12 mouse cellular contexts compared by ENCODE assay signal in genomic region chr8:85339871-85340573, GRCm38 (mm10). TPM values are rescaled to one million over a fixed set of nuclear protein-coding genes. Genes with fewer than 3 reads are reported as not detected.
DNase-seq lines count a peak whose midpoint lies in the region; ATAC-seq lines count a peak whose summit lies in the region.
"Had no signal": no experiment of that assay in that cellular context is flagged by ENCODE, and none has a peak within 500 bp of the region (broad histone marks: within the 10 kb centered on the region; RNA-seq: fewer than 3 reads in every experiment).

No protein-coding gene starts in this region.

- no peak overlapping the region for H3K4me2 ChIP-seq in kidney, embryonic 15.5 days
- no peak overlapping the region for H3K4me2 ChIP-seq in midbrain, embryonic 14.5 days (ENCODE audit: low read length)
- H3K4me2 ChIP-seq: embryonic facial prominence, embryonic 12.5 days; liver, embryonic 12.5 days had no signal

- 43% methylated on average over 5 of the region's 5 CpGs for WGBS in kidney, embryonic 15.5 days
- 61% methylated on average over 5 of the region's 5 CpGs for WGBS in midbrain, embryonic 14.5 days

- H3K36me3 ChIP-seq in kidney, embryonic 15.5 days = no peaks in the 10 kb centered on the region
- H3K36me3 ChIP-seq in midbrain, embryonic 14.5 days (ENCODE audit: control insufficient read depth, insufficient read depth, low read length) = no peaks in the 10 kb centered on the region
- H3K36me3 ChIP-seq: embryonic facial prominence, embryonic 12.5 days had no signal

- no peak overlapping the region for H3K9ac ChIP-seq in kidney, embryonic 15.5 days
- H3K9ac ChIP-seq in midbrain, embryonic 14.5 days (replicated peaks; ENCODE audit: low read length) = no peak overlapping the region
- H3K9ac ChIP-seq: embryonic facial prominence, embryonic 12.5 days; liver, embryonic 12.5 days had no signal

- H3K4me3 ChIP-seq in kidney, embryonic 15.5 days (replicated peaks) = no peak overlapping the region
- H3K4me3 ChIP-seq in midbrain, embryonic 14.5 days (replicated peaks; ENCODE audit: low read depth, low read length) = no peak overlapping the region
- H3K4me3 ChIP-seq: embryonic facial prominence, embryonic 12.5 days; liver, embryonic 12.5 days had no signal

- no peaks in the 10 kb centered on the region for H3K9me3 ChIP-seq in kidney, embryonic 15.5 days (replicated peaks)
- H3K9me3 ChIP-seq in midbrain, embryonic 14.5 days (ENCODE audit: control insufficient read depth, low read length) = no peaks in the 10 kb centered on the region
- H3K9me3 ChIP-seq: embryonic facial prominence, embryonic 12.5 days; liver, embryonic 12.5 days had no signal

- peak; percentile 82 for ATAC-seq in kidney, embryonic 15.5 days (replicated peaks; ENCODE audit: low FRiP score)
- ATAC-seq in midbrain, embryonic 14.5 days (ENCODE audit: low FRiP score, low TSS enrichment) = no peak
- ATAC-seq: liver, embryonic 12.5 days had no signal

- H3K27me3 ChIP-seq in kidney, embryonic 15.5 days = no peaks in the 10 kb centered on the region
- H3K27me3 ChIP-seq in midbrain, embryonic 14.5 days (ENCODE audit: control insufficient read depth, insufficient read depth, low read length) = no peaks in the 10 kb centered on the region
- H3K27me3 ChIP-seq: embryonic facial prominence, embryonic 12.5 days; liver, embryonic 12.5 days had no signal

- peak; percentile 34 to 51 for DNase-seq in cerebellum, postnatal 14 days
- no peak for DNase-seq in cerebellum, adult 9-11 months
- DNase-seq in kidney, adult 18-20 months = no peak
- DNase-seq in embryo, embryonic 11 days = peak; percentile 26
- peak; percentile 27 for DNase-seq in midbrain, embryonic 14.5 days
- DNase-seq in adrenal gland, adult 18-20 months (ENCODE audit: low spot score in 2 of 2) = no peak
- no peak for DNase-seq in ovary, postnatal 36 days (ENCODE audit: low spot score)
- DNase-seq: heart, adult 18-20 months; lung, postnatal 4 days had no signal

- peak overlapping the region; percentile 48; the same call in 1 of the 2 replicates for H3K27ac ChIP-seq in kidney, embryonic 15.5 days
- no peak overlapping the region for H3K27ac ChIP-seq in midbrain, embryonic 14.5 days (replicated peaks; ENCODE audit: low read depth, low read length)
- H3K27ac ChIP-seq: embryonic facial prominence, embryonic 12.5 days; liver, embryonic 12.5 days had no signal

- H3K4me1 ChIP-seq in kidney, embryonic 15.5 days = peaks cover 13% of the 10 kb centered on the region
- no peaks in the 10 kb centered on the region for H3K4me1 ChIP-seq in midbrain, embryonic 14.5 days (ENCODE audit: control insufficient read depth, insufficient read depth, low read length)
- H3K4me1 ChIP-seq: embryonic facial prominence, embryonic 12.5 days had no signal

RNA-seq across cellular contexts. Expression of gene Vps35, which starts 40.4 kb away (rescaled TPM):
- 142 and 144 TPM in 2 replicates for polyA plus RNA-seq in kidney, embryonic 15.5 days (2015; fragmentation: Nextera tagmentation; extraction: Ambion mirVana)
- 155 and 182 TPM in 2 replicates for polyA plus RNA-seq in midbrain, embryonic 14.5 days (2014; fragmentation: Nextera tagmentation; extraction: Ambion mirVana)
- total RNA-seq in adrenal gland, adult 18-20 months (2021) = 100 to 1,000 TPM in 1 of 2 experiments, 10 to 100 TPM in 1; 92.6 to 101 TPM

RNA-seq across cellular contexts. Expression of gene Orc6, which starts 40.6 kb away (rescaled TPM):
- polyA plus RNA-seq in kidney, embryonic 15.5 days (2015; fragmentation: Nextera tagmentation; extraction: Ambion mirVana) = 110 and 111 TPM in 2 replicates
- 77.0 and 77.5 TPM in 2 replicates for polyA plus RNA-seq in midbrain, embryonic 14.5 days (2014; fragmentation: Nextera tagmentation; extraction: Ambion mirVana)
- total RNA-seq in adrenal gland, adult 18-20 months (2021) = 10 to 100 TPM; 11.8 to 14.3 TPM

RNA-seq across cellular contexts. Expression of gene Mylk3, which starts 46.1 kb away (rescaled TPM):
- 1.7 and 2.4 TPM in 2 replicates for polyA plus RNA-seq in kidney, embryonic 15.5 days (2015; fragmentation: Nextera tagmentation; extraction: Ambion mirVana)
- 0.15 and 0.36 TPM in 2 replicates for polyA plus RNA-seq in midbrain, embryonic 14.5 days (2014; fragmentation: Nextera tagmentation; extraction: Ambion mirVana)
- total RNA-seq in adrenal gland, adult 18-20 months (2021) = under 1 TPM; 0.45 to 0.70 TPM

Comparison
In these comparisons a context has a peak if more than half of its experiments do, and no peak if none do; other contexts are left out.
1. DNase-seq: peak in cerebellum, postnatal 14 days (2 of 2), embryo, embryonic 11 days (single experiment) and midbrain, embryonic 14.5 days (single experiment); none in cerebellum, adult 9-11 months (single experiment), kidney, adult 18-20 months (single experiment), adrenal gland, adult 18-20 months (0 of 2) and ovary, postnatal 36 days (single experiment).